Mouse (Mus musculus): ENCODE data around the gene Tmem140. TPM values are rescaled to one million over a fixed set of nuclear protein-coding genes. Genes with fewer than 3 reads are reported as not detected.

Gene Tmem140
- polyA plus RNA-seq, 1 experiment from 2014 or later, result 1.6 TPM

DNA sequence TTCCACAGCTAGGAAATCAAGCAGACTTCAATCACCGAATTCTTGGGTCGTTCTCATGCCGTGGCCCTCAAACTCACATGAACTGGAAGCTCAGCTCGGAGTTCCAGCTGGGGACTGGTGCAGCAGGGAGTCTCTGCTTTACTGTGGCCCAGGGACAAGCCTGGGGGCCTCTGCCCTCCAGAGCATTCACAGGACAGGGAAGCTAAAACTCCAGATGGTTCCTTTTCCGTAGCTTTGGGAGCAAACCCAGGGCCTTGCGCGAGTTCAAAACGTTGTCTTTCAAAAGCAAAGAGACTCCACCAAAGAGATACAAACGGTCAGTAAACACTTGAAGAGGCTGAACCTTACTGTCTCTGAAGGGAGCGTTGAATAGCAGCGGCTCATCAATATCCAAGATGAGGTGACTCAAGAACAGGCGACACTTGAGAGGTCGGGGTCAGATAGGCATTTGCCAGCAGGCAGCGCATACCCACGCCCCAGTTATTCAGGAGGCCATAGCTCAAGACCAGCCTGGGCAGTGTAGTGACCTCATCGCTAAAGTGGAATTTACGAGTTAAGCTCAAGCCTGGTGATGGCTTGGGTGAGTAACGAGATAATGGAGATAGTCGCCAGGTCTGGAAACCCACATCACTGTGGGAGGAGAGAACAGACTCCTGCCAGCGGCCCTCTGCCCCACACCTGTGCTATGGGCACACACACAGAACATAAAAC is 5.7 kb downstream of the Tmem140 start:
- 0 out of 2 replicates have a peak, but pooled peaks cover 6% of the 10 kb centered on the region for H3K4me1 ChIP-seq (replicated peaks)
- H3K27ac ChIP-seq, result no peak overlapping the region
- H3K4me2 ChIP-seq, result no peak overlapping the region
- H3K9ac ChIP-seq, result no peak overlapping the region
- 85% methylated on average over 20 of the region's 20 CpGs for WGBS
- H3K36me3 ChIP-seq, result no peaks in the 10 kb centered on the region
- H3K27me3 ChIP-seq, result no peaks in the 10 kb centered on the region
- no peaks in the 10 kb centered on the region for H3K9me3 ChIP-seq
- no peak for ATAC-seq (ENCODE audit: low FRiP score)
- no peak overlapping the region for H3K4me3 ChIP-seq

- Histone ChIP-seq H3K4me2 (no peak overlapping the region), H3K9me3 (no peaks in the 10 kb centered on the region), H3K4me3 (no peak overlapping the region), H3K4me1 (replicated peaks) (0 out of 2 replicates have a peak, but pooled peaks cover 6% of the 10 kb centered on the region), H3K27me3 (no peaks in the 10 kb centered on the region), H3K36me3 (no peaks in the 10 kb centered on the region; the same call in 1 of the 2 replicates), H3K9ac (no peak overlapping the region), H3K27ac (no peak overlapping the region)
- ATAC-seq (ENCODE audit: low FRiP score), result no peak
- 86% methylated on average over 13 of the region's 13 CpGs for WGBS
These were observed 6.4 kb downstream of the Tmem140 start for GRCm38 (mm10) chr6:34869225-34869915.

DNA sequence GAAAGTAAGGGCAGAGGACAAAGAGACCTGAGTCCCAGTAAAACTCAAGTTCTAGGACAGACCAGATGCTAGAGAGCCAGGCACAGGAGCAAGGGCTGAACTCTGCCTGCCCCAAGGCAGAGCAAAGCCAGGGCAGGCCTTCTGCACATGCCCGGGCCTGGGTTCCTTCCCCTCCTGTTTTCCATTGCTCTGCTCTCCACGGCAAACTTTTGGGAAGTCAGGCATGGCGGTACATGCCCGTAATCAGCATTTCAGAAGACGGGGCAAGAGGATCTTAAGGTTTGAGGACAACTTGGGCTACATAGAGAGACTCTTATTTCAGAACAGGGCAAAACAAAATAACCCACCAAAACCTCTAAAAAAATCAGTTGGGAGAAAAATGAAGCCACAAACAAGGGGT is 7.2 kb downstream of the Tmem140 start:
- ATAC-seq (ENCODE audit: low FRiP score), result no peak
- Histone ChIP-seq H3K27ac (no peak overlapping the region), H3K9me3 (no peaks in the 10 kb centered on the region), H3K4me2 (no peak overlapping the region), H3K9ac (no peak overlapping the region), H3K27me3 (no peaks in the 10 kb centered on the region), H3K4me1 (replicated peaks) (0 out of 2 replicates have a peak, but pooled peaks cover 10% of the 10 kb centered on the region), H3K4me3 (no peak overlapping the region), H3K36me3 (no peaks in the 10 kb centered on the region; the same call in 1 of the 2 replicates)
- 82% methylated on average over 5 of the region's 5 CpGs for WGBS

- no peaks in the 10 kb centered on the region for H3K9me3 ChIP-seq
- 0 out of 2 replicates have a peak, but pooled peaks cover 10% of the 10 kb centered on the region for H3K4me1 ChIP-seq (replicated peaks)
- no peak overlapping the region for H3K4me2 ChIP-seq
- no peaks in the 10 kb centered on the region; the same call in 1 of the 2 replicates for H3K36me3 ChIP-seq
- no peak overlapping the region for H3K4me3 ChIP-seq
- H3K27me3 ChIP-seq, result no peaks in the 10 kb centered on the region
- WGBS, result 82% methylated on average over 5 of the region's 5 CpGs
- no peak overlapping the region; the same call in 1 of the 2 replicates for H3K9ac ChIP-seq
- H3K27ac ChIP-seq, result no peak overlapping the region
- ATAC-seq (ENCODE audit: low FRiP score), result no peak
These were observed 7.8 kb downstream of the Tmem140 start for GRCm38 (mm10) chr6:34870724-34871123.

DNA sequence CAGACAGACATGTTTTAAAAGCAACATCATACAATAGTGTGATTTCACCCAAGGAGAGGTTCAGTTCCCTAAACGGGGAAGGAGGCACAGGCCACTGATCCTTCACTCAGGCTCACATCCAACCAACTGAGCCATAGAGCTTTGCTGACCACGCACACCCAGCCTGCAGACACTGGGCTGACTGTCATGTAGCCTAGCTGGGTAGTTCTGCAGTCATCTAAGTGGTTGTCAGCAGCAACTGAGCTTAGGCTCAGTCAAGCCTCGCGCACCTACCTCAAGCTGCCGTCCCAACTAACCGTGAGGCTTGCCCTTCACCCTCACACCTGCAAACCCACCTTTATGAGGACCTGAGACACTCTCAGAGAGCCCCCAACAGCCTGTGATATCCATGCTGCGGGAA is 9.0 kb downstream of the Tmem140 start:
- Histone ChIP-seq H3K4me3 (no peak overlapping the region), H3K4me2 (no peak overlapping the region), H3K9me3 (no peaks in the 10 kb centered on the region), H3K9ac (no peak overlapping the region), H3K27me3 (no peaks in the 10 kb centered on the region), H3K36me3 (no peaks in the 10 kb centered on the region; the same call in 1 of the 2 replicates), H3K27ac (no peak overlapping the region), H3K4me1 (replicated peaks) (peaks cover 17% of the 10 kb centered on the region)
- 90% methylated on average over 7 of the region's 7 CpGs for WGBS
- ATAC-seq (ENCODE audit: low FRiP score), result no peak

- 86% methylated on average over 10 of the region's 10 CpGs for WGBS
- no peak overlapping the region for H3K4me2 ChIP-seq
- no peak for ATAC-seq (ENCODE audit: low FRiP score)
- H3K27ac ChIP-seq, result no peak overlapping the region
- H3K4me3 ChIP-seq, result no peak overlapping the region
- no peaks in the 10 kb centered on the region for H3K9me3 ChIP-seq
- no peak overlapping the region for H3K9ac ChIP-seq
- H3K4me1 ChIP-seq (replicated peaks), result peaks cover 21% of the 10 kb centered on the region
- no peaks in the 10 kb centered on the region; the same call in 1 of the 2 replicates for H3K36me3 ChIP-seq
- H3K27me3 ChIP-seq, result no peaks in the 10 kb centered on the region
These were observed 9.9 kb downstream of the Tmem140 start for GRCm38 (mm10) chr6:34872871-34873270.

DNA sequence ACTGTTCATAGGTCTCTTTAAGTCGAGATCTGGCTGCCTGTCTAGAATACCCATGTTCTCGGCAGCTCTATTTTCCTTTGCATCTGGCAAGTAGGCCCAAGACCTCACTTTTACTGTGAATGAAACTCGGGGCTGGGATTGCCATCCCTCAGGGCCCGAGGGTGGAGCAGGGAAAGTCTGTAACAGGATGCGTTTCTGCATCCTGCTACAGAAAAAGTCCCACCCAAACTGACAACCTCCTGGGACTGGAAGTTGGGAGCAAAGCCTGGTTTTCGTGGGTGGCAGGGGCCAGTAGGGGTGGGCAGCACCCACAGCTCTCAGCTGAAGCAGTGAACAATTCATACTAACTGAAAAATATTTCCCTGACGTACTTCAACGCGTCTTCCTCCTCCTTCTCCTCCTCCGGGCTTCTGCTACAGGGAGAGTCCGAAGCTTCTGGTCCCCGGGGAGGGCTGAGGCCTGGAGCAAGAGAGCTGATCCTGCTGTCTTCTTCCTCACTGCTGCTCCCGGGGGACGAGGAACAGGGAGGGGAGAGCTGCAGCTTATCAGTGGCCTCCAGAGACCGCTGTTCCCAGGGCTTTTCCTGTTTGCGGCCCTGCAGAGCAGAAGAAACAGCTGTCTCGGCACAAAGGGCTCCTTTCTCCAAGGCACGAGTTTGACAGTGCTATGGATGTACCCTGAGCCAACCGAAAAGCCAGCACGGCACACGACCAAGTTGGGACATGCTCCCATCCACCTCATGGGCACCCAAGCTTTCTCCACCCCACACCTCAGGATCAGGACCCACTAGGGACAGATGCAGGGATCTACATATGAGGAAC is 11.4 kb downstream of the Tmem140 start:
- ATAC-seq (ENCODE audit: low FRiP score), result no peak
- Histone ChIP-seq H3K27ac (0 out of 2 replicates have a peak overlapping the region, but pooled peaks have one; percentile 30), H3K36me3 (no peaks in the 10 kb centered on the region; the same call in 1 of the 2 replicates), H3K4me3 (no peak overlapping the region), H3K27me3 (no peaks in the 10 kb centered on the region), H3K4me1 (replicated peaks) (peaks cover 29% of the 10 kb centered on the region), H3K9me3 (no peaks in the 10 kb centered on the region), H3K9ac (no peak overlapping the region), H3K4me2 (no peak overlapping the region)
- WGBS, result 79% methylated on average over 21 of the region's 21 CpGs

- Histone ChIP-seq H3K4me3 (no peak overlapping the region), H3K9ac (0 out of 2 replicates have a peak overlapping the region, but pooled peaks have one; percentile 30), H3K27ac (no peak overlapping the region), H3K36me3 (peaks cover under 1% of the 10 kb centered on the region; the same call in 1 of the 2 replicates), H3K27me3 (no peaks in the 10 kb centered on the region), H3K4me2 (no peak overlapping the region), H3K4me1 (replicated peaks) (peaks cover 29% of the 10 kb centered on the region), H3K9me3 (no peaks in the 10 kb centered on the region)
- 92% methylated on average over 15 of the region's 15 CpGs for WGBS
- no peak for ATAC-seq (ENCODE audit: low FRiP score)
These were observed 12.4 kb downstream of the Tmem140 start for GRCm38 (mm10) chr6:34875268-34875761.

- no peaks in the 10 kb centered on the region for H3K9me3 ChIP-seq
- no peak for ATAC-seq (ENCODE audit: low FRiP score)
- H3K4me1 ChIP-seq (replicated peaks), result peaks cover 29% of the 10 kb centered on the region
- peak overlapping the region; percentile 71 for H3K4me2 ChIP-seq
- H3K4me3 ChIP-seq, result no peak overlapping the region
- peaks cover 8% of the 10 kb centered on the region for H3K36me3 ChIP-seq
- H3K9ac ChIP-seq, result peak overlapping the region; percentile 83; the same call in 1 of the 2 replicates
- peak overlapping the region; percentile 90; the same call in 1 of the 2 replicates for H3K27ac ChIP-seq
- 64% methylated on average over 12 of the region's 12 CpGs for WGBS
- H3K27me3 ChIP-seq, result no peaks in the 10 kb centered on the region
These were observed 13.3 kb downstream of the Tmem140 start for GRCm38 (mm10) chr6:34875966-34876834.

DNA sequence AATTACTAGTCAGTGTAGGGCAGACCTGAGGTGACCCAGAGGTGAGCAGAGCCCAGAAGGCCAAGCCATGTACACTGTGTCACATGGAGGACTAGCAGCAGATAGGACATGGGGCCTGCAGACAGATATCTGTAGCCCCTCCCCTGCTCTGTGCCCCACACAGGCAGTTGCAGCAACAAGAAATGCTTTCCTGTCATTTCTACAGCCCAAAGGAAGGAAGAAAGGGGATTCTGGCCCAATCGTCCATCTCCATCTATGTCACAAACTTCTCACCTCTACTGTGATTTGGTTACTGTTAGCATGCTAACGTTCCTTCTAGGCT is 13.8 kb downstream of the Tmem140 start:
- H3K4me1 ChIP-seq (replicated peaks), result peaks cover 29% of the 10 kb centered on the region
- H3K36me3 ChIP-seq, result peaks cover 12% of the 10 kb centered on the region
- no peak for ATAC-seq (ENCODE audit: low FRiP score)
- 56% methylated on average over 2 of the region's 2 CpGs for WGBS
- no peaks in the 10 kb centered on the region for H3K27me3 ChIP-seq
- no peaks in the 10 kb centered on the region for H3K9me3 ChIP-seq
- peak overlapping the region; percentile 60 for H3K4me3 ChIP-seq
- peak overlapping the region; percentile 71 for H3K4me2 ChIP-seq
- peak overlapping the region; percentile 90 for H3K27ac ChIP-seq
- H3K9ac ChIP-seq, result peak overlapping the region; percentile 83

Data from hindbrain, embryonic 13.5 days (tissue).